Mouse (Mus musculus): ENCODE results near the gene Tekt2.

The Tekt2 gene

DNA sequence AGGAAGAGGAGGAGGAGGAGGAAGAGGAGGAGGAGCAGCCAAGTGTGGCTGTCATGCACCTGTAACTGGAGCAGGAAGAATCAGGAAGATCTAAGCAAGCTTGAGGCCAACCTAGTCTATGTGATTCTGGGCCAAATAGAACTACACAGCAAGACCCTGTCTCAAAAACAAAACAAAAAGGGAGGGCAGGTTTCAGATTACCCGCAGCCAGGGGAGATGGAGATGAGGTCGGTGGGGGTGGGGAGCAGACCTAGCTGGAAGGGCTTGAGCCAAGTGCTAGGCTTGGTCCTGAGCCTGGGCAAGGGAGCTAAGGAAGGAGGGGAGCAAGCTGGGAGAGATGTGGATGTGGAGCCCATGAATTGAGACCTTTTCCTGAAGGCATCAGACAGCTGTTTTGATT lies 18.7 kb downstream of the Tekt2 start:
- DNase-seq (ENCODE audit: low spot score) = no peak

DNA sequence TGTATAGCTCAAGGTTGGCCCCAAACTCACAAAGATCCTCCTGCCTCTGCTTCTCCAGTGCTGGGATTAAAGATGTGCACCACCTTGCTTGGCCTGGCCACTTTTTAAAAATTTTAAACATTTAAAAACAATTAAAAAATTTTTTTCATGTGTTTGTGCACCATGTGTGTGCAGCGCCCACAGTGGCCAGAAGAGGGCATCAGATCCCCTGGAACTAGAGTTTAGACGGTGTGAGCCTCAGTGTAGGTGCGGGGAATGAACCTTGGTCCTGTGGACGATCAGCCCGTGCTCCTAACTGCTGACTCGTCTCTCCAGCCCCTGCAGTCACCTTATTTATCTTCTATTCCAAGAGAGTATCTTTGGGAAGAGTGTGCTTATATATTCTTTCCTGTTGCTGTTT lies 19.4 kb downstream of the Tekt2 start:
- DNase-seq (ENCODE audit: low spot score) = no peak

DNA sequence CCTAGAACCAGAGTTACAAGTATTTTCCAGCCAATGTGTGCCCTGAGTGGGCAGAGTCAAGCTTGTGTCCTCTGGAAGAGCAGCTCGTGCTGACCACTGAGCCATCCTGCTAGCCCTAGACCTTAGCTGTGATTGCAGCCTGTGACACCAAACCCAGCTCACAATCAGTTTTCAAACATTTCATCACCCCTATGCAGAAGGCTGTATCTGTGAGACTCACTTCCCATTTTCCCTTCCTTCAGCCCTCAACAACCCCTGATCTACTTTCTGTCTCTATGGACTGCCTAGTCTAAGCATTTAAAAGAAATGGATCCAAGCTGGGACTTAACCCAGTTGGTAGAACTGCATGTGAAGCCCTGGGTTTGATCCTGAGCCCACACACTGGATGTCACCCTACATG lies 20.1 kb downstream of the Tekt2 start:
- no peak for DNase-seq (ENCODE audit: low spot score)

- DNase-seq (ENCODE audit: low spot score) = no peak
Measured at GRCm38 (mm10) chr4:126303877-126304276, 21.6 kb downstream of the Tekt2 start.

- DNase-seq (ENCODE audit: low spot score) = no peak
Measured at GRCm38 (mm10) chr4:126301584-126302309, 23.7 kb downstream of the Tekt2 start.

DNA sequence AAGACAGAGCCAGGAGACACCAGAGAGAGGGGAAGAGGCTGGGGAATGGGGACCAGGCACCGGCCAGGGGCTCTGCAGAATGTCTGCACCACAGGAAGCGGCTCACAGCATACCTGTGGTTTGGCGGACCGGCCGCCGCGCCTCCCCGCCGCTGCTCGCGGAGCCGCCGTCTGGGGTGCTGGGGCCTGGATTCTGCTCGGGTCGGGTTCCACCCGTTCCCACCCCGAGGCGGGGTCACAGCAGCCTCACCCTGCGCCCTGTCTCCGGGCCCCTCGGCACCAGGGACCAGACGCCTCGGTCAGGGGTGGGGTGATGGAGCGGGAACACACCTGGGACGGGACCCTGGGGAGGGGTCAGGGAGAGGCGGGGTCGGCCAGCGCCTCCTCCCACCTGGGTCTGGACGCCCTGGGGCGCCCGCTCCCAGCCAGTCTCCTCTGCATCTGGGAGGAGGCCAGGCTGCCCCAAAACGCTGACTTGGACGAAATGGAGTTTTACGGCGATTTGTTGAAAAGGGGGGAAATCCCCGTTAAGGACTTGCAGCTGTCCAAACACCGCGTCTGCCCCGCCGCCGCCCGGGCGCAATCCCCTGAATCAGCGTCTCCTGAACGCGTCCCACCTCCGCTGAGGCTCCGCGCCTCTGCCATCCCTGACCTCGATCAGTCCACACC lies 24.4 kb downstream of the Tekt2 start:
- DNase-seq (ENCODE audit: low spot score) = no peak

GRCm38 (mm10) chr4:126296617-126297101 lies 28.8 kb downstream of the Tekt2 start:
- DNase-seq (ENCODE audit: low spot score) = no peak

DNA sequence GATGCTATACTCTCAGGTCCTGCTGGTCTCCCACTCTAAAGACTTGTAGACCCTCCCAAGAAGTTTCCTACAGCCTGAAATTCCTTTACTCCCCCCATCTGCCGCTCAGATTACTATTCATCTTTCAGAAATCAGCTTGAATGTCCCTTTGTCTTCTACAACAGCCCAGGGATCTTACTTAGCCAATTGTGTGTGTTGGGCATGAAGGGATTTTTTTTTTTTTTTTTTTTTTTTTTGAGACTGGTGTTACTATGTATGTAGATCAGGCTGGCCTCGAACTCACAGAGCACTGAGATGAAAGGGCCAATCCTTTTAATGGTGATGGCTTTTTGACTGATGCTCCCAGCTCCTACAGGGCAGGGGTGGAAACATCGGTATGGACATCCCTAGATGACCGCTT lies 29.6 kb downstream of the Tekt2 start:
- DNase-seq (ENCODE audit: low spot score) = no peak

DNA sequence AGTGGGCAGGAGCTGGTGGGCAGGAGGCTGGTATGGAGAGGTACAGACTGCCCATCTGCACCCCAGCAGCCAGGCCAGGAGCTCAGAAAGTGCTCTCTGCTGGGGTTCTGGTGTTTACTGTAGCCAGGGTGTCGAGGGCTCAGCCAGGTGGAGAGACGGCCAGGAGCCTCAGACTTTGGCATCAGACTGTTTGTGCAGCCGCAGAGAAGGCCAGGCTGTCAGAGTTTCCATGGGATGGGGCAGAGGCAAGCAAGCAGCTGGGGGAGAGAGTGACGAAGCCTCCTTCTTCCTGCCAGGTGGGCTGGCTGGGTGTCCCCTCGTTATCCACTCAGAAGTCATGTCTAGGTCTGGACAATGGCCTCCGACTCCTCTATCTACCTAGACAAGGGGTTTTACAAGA lies 30.3 kb downstream of the Tekt2 start:
- no peak for DNase-seq (ENCODE audit: low spot score)

DNA sequence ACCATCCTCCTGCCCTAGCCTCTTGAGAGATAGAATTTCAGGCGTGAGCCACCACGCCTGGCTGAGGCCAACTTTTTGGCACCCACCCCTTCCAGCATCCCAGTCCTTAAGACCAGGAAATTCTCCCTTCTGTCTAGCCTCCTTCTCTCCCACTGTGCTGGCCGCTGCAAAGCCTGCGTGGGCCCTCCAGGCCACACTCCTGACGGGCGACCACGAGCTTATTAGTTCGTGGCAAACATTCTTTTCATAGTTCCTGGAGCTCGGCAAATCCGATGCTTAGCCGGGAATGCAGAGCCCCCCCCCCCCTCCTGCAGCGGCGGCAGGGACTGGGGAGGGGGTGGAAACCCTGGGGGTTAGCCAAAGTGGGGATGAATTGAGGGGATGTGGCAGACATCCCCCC lies 34.3 kb downstream of the Tekt2 start:
- DNase-seq (ENCODE audit: low spot score) = no peak

DNA sequence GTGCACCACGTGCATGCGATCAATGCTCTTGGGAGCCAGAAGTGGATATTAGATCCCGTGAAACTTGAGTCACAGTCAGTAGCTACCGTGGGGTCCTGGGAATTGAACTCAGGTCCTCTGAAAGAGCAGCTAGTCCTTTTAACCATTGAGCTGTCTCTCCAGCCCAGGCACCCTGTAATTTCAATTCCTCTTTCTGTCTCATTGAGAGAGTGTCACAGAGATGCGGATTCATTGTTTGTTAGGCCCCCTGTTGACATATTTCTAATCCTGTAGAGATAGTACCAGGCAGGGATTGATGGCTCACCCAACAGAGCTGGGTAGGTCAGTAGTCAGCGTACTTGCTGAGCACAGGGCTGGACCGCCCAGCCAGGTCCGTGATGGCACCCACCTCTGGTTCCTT lies 35.2 kb downstream of the Tekt2 start:
- no peak for DNase-seq (ENCODE audit: low spot score)

DNA sequence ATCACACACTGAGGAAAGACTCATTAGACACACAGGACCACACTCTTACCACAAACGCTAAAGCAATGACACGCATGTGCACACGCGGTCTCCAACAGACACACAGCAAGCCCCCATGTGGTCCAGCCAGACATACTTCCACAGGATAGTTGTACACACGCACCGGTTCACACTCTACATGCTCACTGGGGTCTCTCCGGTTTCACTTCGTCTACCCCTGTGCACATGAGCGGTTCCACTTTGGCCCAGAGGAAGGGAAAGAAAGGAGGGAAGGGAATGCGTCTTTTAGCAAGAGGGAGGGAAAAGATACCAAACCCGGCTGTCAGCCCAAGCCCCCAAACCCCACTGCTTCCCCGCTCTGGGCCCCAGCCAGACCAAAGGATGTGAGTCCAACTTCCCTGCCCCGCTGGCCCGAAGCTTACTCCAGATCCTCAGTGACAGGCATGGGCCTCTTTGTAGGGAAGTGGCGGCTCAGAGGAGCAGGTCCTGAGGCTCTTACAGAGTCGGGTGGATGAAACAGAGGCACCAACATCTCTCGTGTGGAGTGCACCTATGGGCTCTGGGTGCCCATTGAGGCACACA lies 37.3 kb downstream of the Tekt2 start:
- DNase-seq (ENCODE audit: low spot score) = no peak

- DNase-seq (ENCODE audit: low spot score) = no peak
Measured at GRCm38 (mm10) chr4:126287302-126287995, 38.0 kb downstream of the Tekt2 start.

- DNase-seq (ENCODE audit: low spot score) = no peak
Measured at GRCm38 (mm10) chr4:126286492-126286891, 39.0 kb downstream of the Tekt2 start, which contains the start of gene Col8a2. TSS of gene Col8a2 (plus strand) at chr4:126286793.

DNA sequence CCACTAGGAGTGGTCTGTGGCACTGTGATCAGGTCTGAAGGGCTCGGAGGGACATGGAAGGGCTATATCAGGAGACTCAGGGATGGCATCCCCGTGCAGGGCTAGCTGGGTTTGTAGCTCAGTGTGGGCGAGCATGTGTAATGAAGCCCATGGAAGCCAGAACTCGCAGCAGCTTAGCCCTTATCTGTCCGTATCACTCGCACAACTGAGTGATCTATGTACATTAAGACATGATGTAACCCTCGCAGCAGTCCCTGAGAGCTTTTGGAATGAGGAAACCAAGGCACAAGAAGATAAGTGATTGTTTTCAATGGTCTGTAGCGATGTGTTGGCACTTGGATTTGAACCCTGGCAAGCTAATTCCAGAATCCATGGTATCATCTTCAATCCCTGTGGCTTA lies 41.9 kb downstream of the Tekt2 start:
- no peak for DNase-seq (ENCODE audit: low spot score)

GRCm38 (mm10) chr4:126281706-126282105 lies 43.8 kb downstream of the Tekt2 start:
- no peak for DNase-seq (ENCODE audit: low spot score)

DNA sequence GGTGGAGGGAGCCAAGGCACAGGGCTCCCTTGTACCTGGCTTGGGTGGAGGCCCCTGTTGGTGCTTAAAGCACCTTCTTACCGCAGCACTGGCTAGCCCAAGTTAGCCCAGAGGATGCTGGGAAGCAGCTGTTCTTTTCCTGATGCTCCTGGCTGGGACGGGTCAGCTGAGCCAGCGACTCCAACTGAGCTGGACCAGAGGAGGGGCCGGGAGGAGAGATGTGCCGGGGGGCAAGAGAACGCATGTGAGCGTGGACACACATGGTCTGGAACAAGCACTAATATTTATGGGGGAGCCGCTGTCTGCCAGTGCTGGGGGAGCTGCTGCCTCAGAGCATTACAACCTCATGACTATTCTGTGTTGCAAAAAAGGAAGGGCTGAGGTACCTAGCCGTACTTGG lies 46.5 kb downstream of the Tekt2 start:
- no peak for DNase-seq (ENCODE audit: low spot score)

DNA sequence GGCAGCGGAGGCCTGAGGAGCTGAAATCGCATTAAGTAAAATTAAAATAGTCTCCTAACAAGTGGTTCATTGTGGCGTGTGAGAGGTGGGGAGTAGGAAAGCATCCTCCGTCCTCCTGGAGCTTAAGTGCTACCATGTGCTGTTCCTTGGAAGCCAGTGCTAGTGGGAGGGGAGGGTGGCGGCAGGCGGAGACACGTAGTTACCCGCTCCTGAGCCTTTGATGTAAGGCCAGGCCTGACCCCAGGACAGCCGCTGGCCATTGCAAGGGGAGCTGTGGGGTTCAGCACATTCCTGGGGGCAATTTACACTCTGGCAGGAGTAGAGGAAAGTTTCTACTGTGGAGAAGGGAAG lies 46.9 kb downstream of the Tekt2 start:
- DNase-seq (ENCODE audit: low spot score) = no peak

GRCm38 (mm10) chr4:126277906-126278564 lies 47.5 kb downstream of the Tekt2 start:
- DNase-seq (ENCODE audit: low spot score) = no peak

DNA sequence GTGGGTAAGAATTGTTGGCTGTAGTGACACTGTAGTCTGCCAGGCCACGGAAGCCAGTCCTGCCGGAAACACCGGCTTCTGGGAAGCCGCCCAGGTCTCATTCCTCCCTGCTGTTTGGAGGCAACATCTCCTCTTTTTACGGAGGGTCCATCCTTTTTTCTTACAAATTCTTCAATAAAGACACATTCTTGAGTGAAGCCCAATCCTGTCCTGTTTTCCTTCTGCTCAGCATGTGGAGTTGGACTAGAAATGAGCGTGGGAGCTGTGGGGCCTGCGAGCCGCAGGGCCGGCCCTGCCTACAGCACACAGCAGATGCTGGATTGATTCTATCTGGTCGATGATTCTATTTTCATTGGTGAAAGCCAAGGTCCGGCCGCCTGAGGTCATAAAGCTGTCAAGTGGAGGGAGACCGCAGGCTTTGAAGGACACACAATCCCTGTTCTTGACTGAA lies 49.8 kb downstream of the Tekt2 start:
- DNase-seq (ENCODE audit: low spot score) = no peak

GRCm38 (mm10) chr4:126275081-126275480 lies 50.4 kb downstream of the Tekt2 start:
- no peak for DNase-seq (ENCODE audit: low spot score)

- DNase-seq (ENCODE audit: low spot score) = no peak
Measured at GRCm38 (mm10) chr4:126273753-126274152, 51.7 kb downstream of the Tekt2 start.
